Mouse (Mus musculus) intestine, embryonic 15.5 days (tissue): Measurements from ENCODE around the gene Apba2. TPM values are rescaled to one million over a fixed set of nuclear protein-coding genes. Genes with fewer than 3 reads are reported as not detected.

ENCODE experiments used
- ATAC-seq: fragments of 200-750 bp; cut with Nextera tagmentation; 2 replicates; pipeline ENCODE4 v1.8.0; 2017; ENCODE audit warnings: moderate TSS enrichment, moderate library complexity
- H3K27ac ChIP-seq: fragments of 300-500 bp; sonication (generic); 2 replicates; pipeline ENCODE4 v1.5.1; 2015; ENCODE audit warnings: mild to moderate bottlenecking, inconsistent platforms
- H3K27me3 ChIP-seq: fragments of 300-500 bp; sonication (generic); replicated peaks from 2 replicates; pipeline ENCODE4 v1.6.1; 2015; ENCODE audit warnings: inconsistent platforms
- H3K36me3 ChIP-seq: fragments of 300-500 bp; sonication (generic); 2 replicates; pipeline ENCODE4 v1.6.1; 2015; ENCODE audit warnings: inconsistent platforms
- H3K4me1 ChIP-seq: fragments of 300-500 bp; sonication (generic); replicated peaks from 2 replicates; pipeline ENCODE4 v1.6.1; 2015; ENCODE audit warnings: inconsistent platforms
- H3K4me2 ChIP-seq: fragments of 300-500 bp; sonication (generic); replicated peaks from 2 replicates; pipeline ENCODE4 v1.6.1; 2015; ENCODE audit warnings: mild to moderate bottlenecking, inconsistent platforms
- H3K4me3 ChIP-seq: fragments of 300-500 bp; sonication (generic); replicated peaks from 2 replicates; pipeline ENCODE4 v1.5.1; 2015; ENCODE audit warnings: inconsistent platforms
- H3K9ac ChIP-seq: fragments of 300-500 bp; sonication (generic); 2 replicates; pipeline ENCODE4 v1.6.1; 2015; ENCODE audit warnings: inconsistent platforms
- H3K9me3 ChIP-seq: fragments of 300-500 bp; sonication (generic); 2 replicates; pipeline ENCODE4 v1.6.1; 2016; ENCODE audit warnings: inconsistent platforms
- WGBS: fragments of 180-500 bp; shearing (Covaris S2); methylation state at CpG from one replicate; pipeline ENCODE4 v1.1.7; 2015; 5-methylcytosine and 5-hydroxymethylcytosine counted together
- polyA plus RNA-seq: library from polyadenylated mRNA; unstranded; fragments of >200 nt; fragmentation: Nextera tagmentation; extraction: Ambion mirVana; gene quantifications from 2 replicates; pipeline ENCODE4 v1.2.1, GENCODE M21; 2015

Apba2 gene
- polyA plus RNA-seq, 1 experiment from 2014 or later: 6.2 TPM

DNA sequence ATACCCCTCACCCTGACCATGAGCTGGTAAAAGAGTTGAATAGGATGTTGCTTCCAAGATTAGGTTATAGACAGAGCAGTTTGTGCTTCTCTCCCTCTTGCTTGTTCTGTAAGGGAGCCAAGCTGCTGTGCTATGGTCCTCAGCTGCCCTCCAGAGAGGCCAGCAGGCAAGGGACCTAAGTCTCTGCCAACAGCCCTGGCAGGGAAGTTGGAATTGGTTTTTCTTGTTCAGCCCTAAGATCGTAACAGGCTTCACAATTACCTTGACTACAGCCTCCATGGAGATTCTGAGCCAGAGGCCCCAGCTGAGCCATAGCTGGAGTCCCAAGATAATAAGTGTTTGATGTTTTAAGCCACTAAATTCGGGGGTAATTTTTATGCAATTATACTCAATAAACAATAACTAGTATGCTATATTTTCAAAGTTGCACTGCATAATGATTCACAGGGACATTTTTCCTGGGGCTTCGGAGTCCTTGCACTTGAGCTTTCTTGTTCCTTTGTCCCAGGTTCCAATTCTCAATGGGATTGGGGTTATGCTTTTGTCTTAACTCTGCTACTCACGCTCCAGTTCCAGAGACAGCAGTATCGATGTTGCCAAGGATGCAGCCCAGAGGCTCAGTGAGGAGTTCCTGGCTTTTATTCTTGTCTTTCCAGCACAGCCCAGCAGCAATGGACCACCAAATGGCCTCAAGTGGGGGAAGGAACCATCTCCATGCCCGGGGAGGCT, 224.6 kb downstream of the Apba2 start:
- Histone ChIP-seq H3K4me1 (no peaks in the 10 kb centered on the region), H3K27me3 (no peaks in the 10 kb centered on the region), H3K4me2 (no peak overlapping the region), H3K4me3 (no peak overlapping the region), H3K36me3 (no peaks in the 10 kb centered on the region), H3K9ac (no peak overlapping the region), H3K27ac (no peak overlapping the region), H3K9me3 (no peaks in the 10 kb centered on the region)
- ATAC-seq: no peak
- WGBS: 80% methylated on average over 6 of the region's 6 CpGs

DNA sequence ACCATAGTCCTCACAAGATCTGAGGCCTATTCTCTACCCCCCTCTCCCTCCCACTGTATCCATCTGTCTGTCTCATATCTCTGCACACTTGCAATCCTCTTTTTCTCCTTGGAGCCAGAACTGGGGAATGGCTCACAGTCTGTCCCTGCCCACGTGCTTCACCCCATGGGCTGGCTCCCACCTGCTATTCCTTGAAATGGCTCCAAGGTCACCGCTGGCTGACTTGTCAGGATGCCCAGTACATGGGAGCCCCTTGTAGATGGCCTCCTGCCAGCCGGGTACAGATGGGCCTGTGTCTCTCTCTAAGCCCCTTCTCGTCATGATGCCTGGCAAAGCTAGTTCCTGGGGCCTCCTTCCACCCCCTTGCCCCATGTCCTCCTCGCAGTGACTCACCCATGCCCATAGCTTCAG, 226.7 kb downstream of the Apba2 start:
- Histone ChIP-seq H3K9ac (no peak overlapping the region), H3K4me3 (no peak overlapping the region), H3K27me3 (no peaks in the 10 kb centered on the region), H3K4me2 (no peak overlapping the region), H3K27ac (no peak overlapping the region), H3K9me3 (no peaks in the 10 kb centered on the region), H3K4me1 (no peaks in the 10 kb centered on the region), H3K36me3 (no peaks in the 10 kb centered on the region)
- ATAC-seq: no peak
- WGBS: 83% methylated on average over 5 of the region's 5 CpGs

GRCm38 (mm10) chr7:64728816-64729215, 227.3 kb downstream of the Apba2 start:
- no peaks in the 10 kb centered on the region for H3K9me3 ChIP-seq
- no peak for ATAC-seq
- H3K4me3 ChIP-seq: no peak overlapping the region
- no peak overlapping the region for H3K27ac ChIP-seq
- H3K27me3 ChIP-seq: no peaks in the 10 kb centered on the region
- H3K4me2 ChIP-seq: no peak overlapping the region
- no peaks in the 10 kb centered on the region for H3K36me3 ChIP-seq
- H3K4me1 ChIP-seq: no peaks in the 10 kb centered on the region
- H3K9ac ChIP-seq: no peak overlapping the region
- 46% methylated on average over 3 of the region's 3 CpGs for WGBS

- Histone ChIP-seq H3K36me3 (no peaks in the 10 kb centered on the region), H3K4me1 (no peaks in the 10 kb centered on the region), H3K9me3 (no peaks in the 10 kb centered on the region), H3K27ac (no peak overlapping the region), H3K4me2 (no peak overlapping the region), H3K9ac (no peak overlapping the region), H3K4me3 (no peak overlapping the region), H3K27me3 (no peaks in the 10 kb centered on the region)
- 30% methylated on average over 7 of the region's 7 CpGs for WGBS
- ATAC-seq: peak; percentile 61; the same call in 1 of the 2 replicates
These were observed 228.3 kb downstream of the Apba2 start for GRCm38 (mm10) chr7:64729785-64730184.

DNA sequence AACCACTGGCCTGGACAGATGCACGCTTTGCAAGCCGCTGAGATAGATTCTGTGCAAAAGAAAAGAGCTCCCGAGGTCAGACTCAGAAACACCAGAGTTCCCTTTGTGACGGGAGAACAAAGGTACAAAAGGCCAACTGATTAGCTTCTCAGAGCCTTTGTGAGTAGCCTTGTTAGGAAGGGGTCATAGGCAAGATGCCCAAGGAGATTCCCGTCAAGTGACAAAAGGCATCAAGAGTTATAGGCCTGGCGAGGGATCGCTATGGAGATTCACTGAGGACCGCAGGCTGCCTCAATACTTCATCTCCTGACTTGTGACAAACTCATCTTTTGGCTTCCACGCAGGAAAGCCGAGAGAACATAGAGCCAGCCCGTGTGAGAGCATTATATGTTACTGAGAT, 237.6 kb downstream of the Apba2 start:
- no peaks in the 10 kb centered on the region for H3K36me3 ChIP-seq
- H3K27me3 ChIP-seq: no peaks in the 10 kb centered on the region
- 65% methylated on average over 11 of the region's 11 CpGs for WGBS
- no peak overlapping the region for H3K27ac ChIP-seq
- H3K9me3 ChIP-seq: no peaks in the 10 kb centered on the region
- H3K4me3 ChIP-seq: no peak overlapping the region
- H3K9ac ChIP-seq: no peak overlapping the region
- no peaks in the 10 kb centered on the region for H3K4me1 ChIP-seq
- ATAC-seq: no peak
- H3K4me2 ChIP-seq: no peak overlapping the region

DNA sequence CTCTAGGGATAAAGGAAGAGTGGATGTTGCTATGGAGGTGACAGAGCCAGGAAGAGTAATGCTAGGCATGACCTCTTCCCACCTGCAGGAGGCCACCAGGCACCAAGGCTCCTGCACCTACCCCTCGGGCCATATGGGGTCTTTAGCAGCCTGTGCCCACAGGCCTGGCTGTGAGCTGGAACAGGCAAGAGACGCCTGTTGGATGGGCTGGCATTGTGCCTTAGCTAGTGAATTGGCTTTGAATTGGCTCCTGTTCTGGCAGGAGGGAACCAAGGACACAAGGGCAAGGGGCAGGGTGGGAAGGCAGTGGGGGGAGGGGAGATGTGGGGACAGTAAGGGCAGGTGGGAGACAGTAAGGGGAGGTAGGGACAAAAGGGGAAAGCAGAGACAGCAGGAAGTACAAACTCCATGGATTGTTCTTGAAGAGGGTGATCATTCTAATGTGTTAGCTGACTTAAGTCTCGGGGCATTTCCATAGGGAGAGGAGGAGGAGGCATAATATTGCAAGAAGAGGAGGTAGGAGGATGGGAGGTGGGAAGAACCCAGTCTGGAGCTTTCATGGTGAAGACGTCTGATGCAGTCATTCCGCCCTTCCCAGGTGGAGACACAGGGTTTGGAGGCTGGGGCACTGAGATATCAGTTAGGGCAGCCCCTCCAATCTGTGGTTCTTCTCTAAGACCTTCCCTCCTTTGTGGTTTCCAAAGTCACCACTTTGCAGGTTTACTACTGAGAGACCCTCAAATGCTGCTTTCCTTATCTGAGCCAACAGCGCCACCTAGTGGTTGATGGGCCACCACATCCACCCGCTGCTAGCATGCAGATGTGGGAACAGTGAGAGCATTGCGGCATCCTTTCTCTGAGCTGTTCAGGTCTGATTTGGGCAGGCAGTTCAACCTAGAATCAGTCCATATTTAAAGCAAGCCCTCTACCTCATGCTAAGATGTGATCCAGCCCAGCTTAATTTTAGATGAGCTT, 240.1 kb downstream of the Apba2 start:
- Histone ChIP-seq H3K27me3 (no peaks in the 10 kb centered on the region), H3K4me3 (no peak overlapping the region), H3K9ac (no peak overlapping the region), H3K4me2 (no peak overlapping the region), H3K27ac (no peak overlapping the region), H3K36me3 (no peaks in the 10 kb centered on the region), H3K9me3 (no peaks in the 10 kb centered on the region), H3K4me1 (no peaks in the 10 kb centered on the region)
- peak; percentile 77 for ATAC-seq
- 35% methylated on average over 8 of the region's 8 CpGs for WGBS

DNA sequence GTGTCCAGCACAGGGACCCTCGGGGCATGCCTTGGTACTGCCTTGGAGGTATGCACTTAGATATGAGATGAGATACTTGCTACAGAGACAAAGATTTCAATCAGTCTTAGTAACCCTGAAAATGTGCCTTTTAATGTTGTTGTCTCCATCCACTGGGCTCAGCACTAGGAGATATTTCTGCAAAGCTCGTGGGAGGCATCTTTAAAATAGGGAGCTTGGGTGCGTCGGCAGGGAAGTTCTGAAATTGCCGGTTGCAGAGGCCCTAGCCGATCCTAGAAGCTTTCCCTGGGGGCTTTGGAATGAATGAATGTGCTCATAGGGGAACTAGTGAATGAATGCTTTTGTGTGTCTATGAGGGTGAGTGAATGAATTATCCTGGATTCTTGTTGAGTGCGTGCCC, 242.1 kb downstream of the Apba2 start:
- Histone ChIP-seq H3K4me3 (no peak overlapping the region), H3K4me1 (no peaks in the 10 kb centered on the region), H3K27me3 (no peaks in the 10 kb centered on the region), H3K9me3 (no peaks in the 10 kb centered on the region), H3K4me2 (no peak overlapping the region), H3K27ac (no peak overlapping the region), H3K9ac (no peak overlapping the region), H3K36me3 (no peaks in the 10 kb centered on the region)
- 84% methylated on average over 7 of the region's 7 CpGs for WGBS
- no peak for ATAC-seq

- Histone ChIP-seq H3K4me3 (no peak overlapping the region), H3K9me3 (no peaks in the 10 kb centered on the region), H3K9ac (no peak overlapping the region), H3K27me3 (no peaks in the 10 kb centered on the region), H3K4me2 (no peak overlapping the region), H3K4me1 (no peaks in the 10 kb centered on the region), H3K36me3 (no peaks in the 10 kb centered on the region), H3K27ac (no peak overlapping the region)
- WGBS: 21% methylated on average over 5 of the region's 5 CpGs
- peak; percentile 73 for ATAC-seq
These were observed 250.0 kb downstream of the Apba2 start for GRCm38 (mm10) chr7:64751465-64751864.

DNA sequence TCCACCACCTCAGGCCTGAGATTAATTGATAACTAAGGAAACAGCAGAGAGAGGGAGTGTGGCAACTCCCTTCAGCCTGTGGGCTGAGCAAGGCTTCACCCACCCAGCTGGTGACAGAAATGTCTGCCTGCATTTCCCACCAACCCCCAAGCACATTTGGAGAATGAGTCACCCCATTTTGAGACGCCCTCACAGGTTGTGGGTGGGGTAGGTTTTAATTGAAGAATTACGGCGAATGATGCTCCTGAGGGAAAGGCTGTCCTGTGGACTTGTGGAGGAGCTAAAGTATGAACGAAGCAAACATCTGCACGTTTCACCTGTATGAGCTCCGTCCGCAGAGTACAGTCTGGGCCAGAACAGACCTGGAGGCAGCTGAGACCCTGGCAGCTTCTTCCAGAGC, 250.6 kb downstream of the Apba2 start:
- Histone ChIP-seq H3K9me3 (no peaks in the 10 kb centered on the region), H3K27me3 (no peaks in the 10 kb centered on the region), H3K4me3 (no peak overlapping the region), H3K36me3 (no peaks in the 10 kb centered on the region), H3K4me2 (no peak overlapping the region), H3K4me1 (no peaks in the 10 kb centered on the region), H3K27ac (no peak overlapping the region), H3K9ac (no peak overlapping the region)
- ATAC-seq: no peak
- 88% methylated on average over 7 of the region's 7 CpGs for WGBS

DNA sequence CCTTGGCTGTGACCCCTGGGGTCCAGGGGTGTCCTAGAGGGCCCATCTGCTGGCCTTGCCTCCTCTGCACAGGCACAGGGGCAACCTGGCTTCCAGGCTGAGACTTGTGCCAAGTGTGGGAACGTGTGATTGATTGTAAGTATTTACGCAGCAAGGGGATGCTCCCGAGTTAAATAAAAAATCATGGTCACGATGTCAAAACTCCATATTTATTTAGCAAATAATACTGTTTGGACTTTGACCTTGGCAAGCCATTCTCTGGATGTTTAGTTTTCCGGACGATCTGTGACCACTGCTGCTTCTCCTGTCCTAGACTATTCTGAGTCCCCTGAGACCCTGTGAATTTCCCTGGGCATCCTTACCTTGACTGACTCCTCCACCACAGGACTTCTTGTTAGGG, 252.2 kb downstream of the Apba2 start:
- H3K4me2 ChIP-seq: no peak overlapping the region
- H3K4me1 ChIP-seq: no peaks in the 10 kb centered on the region
- no peak for ATAC-seq
- H3K27ac ChIP-seq: no peak overlapping the region
- no peaks in the 10 kb centered on the region for H3K27me3 ChIP-seq
- no peaks in the 10 kb centered on the region for H3K9me3 ChIP-seq
- H3K9ac ChIP-seq: no peak overlapping the region
- WGBS: 34% methylated on average over 6 of the region's 6 CpGs
- H3K36me3 ChIP-seq: no peaks in the 10 kb centered on the region
- no peak overlapping the region for H3K4me3 ChIP-seq

DNA sequence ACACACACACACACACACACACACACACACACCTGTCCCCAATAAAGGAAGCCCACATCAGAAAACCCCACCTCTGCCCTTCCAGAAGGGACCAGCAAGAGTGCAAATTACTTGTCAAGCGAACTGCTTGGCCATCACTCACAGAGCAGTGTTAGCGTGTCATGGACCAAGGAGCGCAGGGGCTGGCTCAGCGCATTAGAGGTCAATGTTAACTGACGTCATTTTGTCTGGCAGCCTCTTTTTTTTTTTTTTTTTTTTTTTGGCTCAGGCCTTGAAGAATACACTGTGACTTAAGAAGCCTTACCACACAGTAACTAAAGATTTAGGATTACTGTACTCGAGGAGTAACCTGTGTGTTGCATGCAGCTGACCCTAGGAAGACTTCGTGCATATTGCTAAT, 252.7 kb downstream of the Apba2 start:
- Histone ChIP-seq H3K4me1 (no peaks in the 10 kb centered on the region), H3K27me3 (no peaks in the 10 kb centered on the region), H3K4me2 (no peak overlapping the region), H3K27ac (no peak overlapping the region), H3K9ac (no peak overlapping the region), H3K36me3 (no peaks in the 10 kb centered on the region), H3K9me3 (no peaks in the 10 kb centered on the region), H3K4me3 (no peak overlapping the region)
- ATAC-seq: no peak
- WGBS: 55% methylated on average over 7 of the region's 7 CpGs

DNA sequence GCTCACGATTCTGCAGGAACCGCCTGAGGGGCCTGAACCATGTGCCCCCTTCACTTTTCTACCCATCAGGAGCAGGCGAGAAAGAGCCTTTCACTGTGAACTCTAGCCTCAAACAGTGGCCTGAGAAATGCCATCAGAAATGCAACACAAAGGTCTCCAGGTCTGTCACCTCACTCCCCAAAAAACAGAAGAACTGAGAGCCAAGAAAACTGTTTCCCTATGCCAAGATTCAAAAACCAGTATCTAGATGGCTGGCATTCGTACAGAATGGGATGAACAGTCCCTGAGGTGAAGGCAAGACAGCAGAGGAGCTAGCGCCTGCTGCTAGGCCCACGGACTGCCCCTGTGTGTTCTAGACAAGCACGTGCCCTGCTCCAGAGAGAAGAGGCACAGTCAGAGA, 253.6 kb downstream of the Apba2 start:
- Histone ChIP-seq H3K36me3 (no peaks in the 10 kb centered on the region), H3K27ac (no peak overlapping the region), H3K4me3 (no peak overlapping the region), H3K4me1 (no peaks in the 10 kb centered on the region), H3K9me3 (no peaks in the 10 kb centered on the region), H3K9ac (no peak overlapping the region), H3K4me2 (no peak overlapping the region), H3K27me3 (no peaks in the 10 kb centered on the region)
- 89% methylated on average over 7 of the region's 7 CpGs for whole genome bisulfite sequencing
- no peak for ATAC-seq
